Comparison of ENCODE assay signal across 12 mouse cellular contexts in the genomic region with DNA sequence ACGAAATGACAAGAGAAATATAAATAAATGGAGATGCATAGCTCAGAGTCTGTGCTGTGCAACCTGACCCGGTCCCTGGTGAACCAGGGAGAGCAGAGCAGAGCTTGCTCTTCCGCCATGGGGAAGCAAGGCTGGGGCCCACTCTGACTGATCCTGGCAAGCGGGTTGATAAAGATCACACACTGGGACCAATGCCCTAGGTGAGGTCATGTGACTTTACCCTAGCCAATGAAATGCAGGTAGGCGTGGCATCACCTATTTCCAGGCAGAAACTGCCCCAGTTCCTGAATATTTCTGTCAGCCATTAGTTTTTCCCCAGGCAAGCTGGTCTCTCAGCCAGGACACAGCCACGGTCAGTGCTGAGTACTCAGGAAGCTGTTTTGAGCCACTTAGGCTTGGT. TPM values are rescaled to one million over a fixed set of nuclear protein-coding genes. Genes with fewer than 3 reads are reported as not detected.
DNase-seq lines count a peak whose midpoint lies in the region; ATAC-seq and TF ChIP-seq lines count a peak whose summit lies in the region.
"Had no signal": no experiment of that assay in that cellular context is flagged by ENCODE, and none has a peak within 500 bp of the region (broad histone marks: within the 10 kb centered on the region; RNA-seq: fewer than 3 reads in every experiment).

No protein-coding gene starts in this region.

- DNase-seq in embryo, embryonic 11 days, result peak; percentile 48
- DNase-seq in embryo, embryonic 10.5 days (ENCODE audit: low spot score), result no peak
- peak; percentile 45 for DNase-seq in liver, embryonic 11.5 days (ENCODE audit: low spot score)
- no peak for DNase-seq in forebrain, embryonic 14.5 days (ENCODE audit: low spot score)
- no peak for DNase-seq in lung, postnatal 14 days
- DNase-seq: cerebellum, postnatal 10 days had no signal

- peak overlapping the region; percentile 68 for H3K4me2 ChIP-seq in liver, embryonic 11.5 days
- no peak overlapping the region for H3K4me2 ChIP-seq in forebrain, embryonic 14.5 days (ENCODE audit: low read length)

- H3K4me3 ChIP-seq in C2C12 (ENCODE audit: insufficient read depth, poor library complexity, severe bottlenecking), result no peak overlapping the region
- peak overlapping the region; percentile 33 for H3K4me3 ChIP-seq in liver, embryonic 11.5 days (ENCODE audit: low read depth, low read length)
- no peak overlapping the region for H3K4me3 ChIP-seq in forebrain, embryonic 14.5 days (ENCODE audit: low read depth, low read length)

- peak overlapping the region; percentile 79 for H3K27ac ChIP-seq in liver, embryonic 11.5 days (ENCODE audit: low read depth, low read length)
- no peak overlapping the region for H3K27ac ChIP-seq in forebrain, embryonic 14.5 days (ENCODE audit: low read depth, low read length)

- no peak for TF ChIP-seq CTCF in C2C12 (IDR thresholded peaks at IDR 0.05; ENCODE audit: control insufficient read depth, insufficient read depth, insufficient read length)

- H3K4me1 ChIP-seq in liver, embryonic 11.5 days (replicated peaks; ENCODE audit: control insufficient read depth, insufficient read depth, low read length), result peaks cover 63% of the 10 kb centered on the region
- peaks cover 17% of the 10 kb centered on the region; the same call in 1 of the 2 replicates for H3K4me1 ChIP-seq in forebrain, embryonic 14.5 days (ENCODE audit: control insufficient read depth, insufficient read depth, low read length)

- H3K79me3 ChIP-seq in C2C12 (ENCODE audit: low read depth), result no peaks in the 10 kb centered on the region

- WGBS in liver, embryonic 11.5 days, result 20% methylated on average over 6 of the region's 6 CpGs
- whole genome bisulfite sequencing in forebrain, embryonic 14.5 days, result 43% methylated on average over 6 of the region's 6 CpGs

- H3ac ChIP-seq in C2C12 (ENCODE audit: control insufficient read depth, insufficient read length, low read depth), result no peak overlapping the region

- no peaks in the 10 kb centered on the region for H3K36me3 ChIP-seq in C2C12 (ENCODE audit: control insufficient read depth, insufficient read depth)
- no peaks in the 10 kb centered on the region for H3K36me3 ChIP-seq in liver, embryonic 11.5 days (ENCODE audit: control insufficient read depth, insufficient read depth, low read length)
- no peaks in the 10 kb centered on the region for H3K36me3 ChIP-seq in forebrain, embryonic 14.5 days (ENCODE audit: control insufficient read depth, insufficient read depth, low read length)

- H3K79me2 ChIP-seq in C2C12 (ENCODE audit: control insufficient read depth, insufficient read depth), result no peaks in the 10 kb centered on the region

- H3K9ac ChIP-seq in liver, embryonic 11.5 days (ENCODE audit: low read depth, low read length), result peak overlapping the region; percentile 61
- H3K9ac ChIP-seq in forebrain, embryonic 14.5 days (ENCODE audit: low read length), result no peak overlapping the region

- no peaks in the 10 kb centered on the region for H3K9me3 ChIP-seq in liver, embryonic 11.5 days (ENCODE audit: control insufficient read depth, low read length)
- no peaks in the 10 kb centered on the region for H3K9me3 ChIP-seq in forebrain, embryonic 14.5 days (replicated peaks; ENCODE audit: control insufficient read depth, low read length)

- peak; percentile 69; the same call in 1 of the 2 replicates for ATAC-seq in erythroblast, adult 5-6 weeks (replicated peaks; ENCODE audit: low FRiP score, poor library complexity, severe bottlenecking)
- peak; percentile 73 for ATAC-seq in liver, embryonic 11.5 days (replicated peaks; ENCODE audit: low FRiP score)
- no peak for ATAC-seq in forebrain, embryonic 14.5 days
- ATAC-seq in cerebellum, adult (ENCODE audit: insufficient number of reproducible peaks, low FRiP score, low TSS enrichment), result no peak; the same call in 1 of the 2 replicates

- H3K27me3 ChIP-seq in C2C12 (ENCODE audit: control insufficient read depth, insufficient read depth, insufficient read length), result no peaks in the 10 kb centered on the region
- no peaks in the 10 kb centered on the region for H3K27me3 ChIP-seq in liver, embryonic 11.5 days (replicated peaks; ENCODE audit: control insufficient read depth, insufficient read depth, low read length)
- H3K27me3 ChIP-seq in forebrain, embryonic 14.5 days (replicated peaks; ENCODE audit: control insufficient read depth, insufficient read depth, low read length), result no peaks in the 10 kb centered on the region

TF ChIP-seq in C2C12, 6 proteins besides CTCF, POLR2A, EP300 and RAD21:
- TF ChIP-seq USF1 (IDR thresholded peaks at IDR 0.05; ENCODE audit: low read depth) (peak; percentile 28), MYOD1 (IDR thresholded peaks at IDR 0.05; ENCODE audit: control insufficient read depth, insufficient read length, low read depth) (no peak), MAX (IDR thresholded peaks at IDR 0.05) (no peak), MYOG (IDR thresholded peaks at IDR 0.05; ENCODE audit: control insufficient read depth, extremely low read depth, insufficient read length) (no peak)
TF ChIP-seq in C2C12: peak in this region for 1.

RNA-seq across cellular contexts. Expression of a gene that starts 37.3 kb away (rescaled TPM):
- polyA plus RNA-seq in C2C12 (2012; fragmentation: generic; extraction: Trizol), result not detected
- total RNA-seq in erythroblast, adult 5-6 weeks (2015; ENCODE audit: low replicate concordance), result not detected in 2 replicates
- not detected in 2 replicates for total RNA-seq in erythroblast, adult 5-6 weeks (2017; ENCODE audit: low replicate concordance)
- 0.27 and 0.49 TPM in 2 replicates for polyA plus RNA-seq in liver, embryonic 11.5 days (2014; fragmentation: Nextera tagmentation; extraction: Ambion mirVana)
- polyA plus RNA-seq in forebrain, embryonic 14.5 days (2014; fragmentation: Nextera tagmentation; extraction: Ambion mirVana), result 0.48 and 0.70 TPM in 2 replicates

RNA-seq across cellular contexts. Expression of a gene that starts 48.8 kb away (rescaled TPM):
- polyA plus RNA-seq in C2C12 (2012; fragmentation: generic; extraction: Trizol), result not detected
- not detected in 2 replicates for total RNA-seq in erythroblast, adult 5-6 weeks (2015; ENCODE audit: low replicate concordance)
- not detected in 2 replicates for total RNA-seq in erythroblast, adult 5-6 weeks (2017; ENCODE audit: low replicate concordance)
- not detected in 2 replicates for polyA plus RNA-seq in liver, embryonic 11.5 days (2014; fragmentation: Nextera tagmentation; extraction: Ambion mirVana)
- not detected in 2 replicates for polyA plus RNA-seq in forebrain, embryonic 14.5 days (2014; fragmentation: Nextera tagmentation; extraction: Ambion mirVana)
- total RNA-seq: left cerebral cortex, postnatal 36 days had no signal
- polyA plus RNA-seq: heart, postnatal 0 days; neural tube, embryonic 14.5 days had no signal

Comparison
In these comparisons a context has a peak if more than half of its experiments do, and no peak if none do; other contexts are left out.
1. DNase-seq: peak in embryo, embryonic 11 days (single experiment) and liver, embryonic 11.5 days (single experiment); none in embryo, embryonic 10.5 days (single experiment), forebrain, embryonic 14.5 days (single experiment) and lung, postnatal 14 days (single experiment).
2. ATAC-seq: peak in erythroblast, adult 5-6 weeks (single experiment) and liver, embryonic 11.5 days (single experiment); none in forebrain, embryonic 14.5 days (single experiment) and cerebellum, adult (single experiment).